Mouse (Mus musculus): ENCODE measurements around the gene Ebf1. TPM values are rescaled to one million over a fixed set of nuclear protein-coding genes. Genes with fewer than 3 reads are reported as not detected.

Ebf1 gene
- polyA plus RNA-seq, 1 experiment, result 2.3 TPM

DNA sequence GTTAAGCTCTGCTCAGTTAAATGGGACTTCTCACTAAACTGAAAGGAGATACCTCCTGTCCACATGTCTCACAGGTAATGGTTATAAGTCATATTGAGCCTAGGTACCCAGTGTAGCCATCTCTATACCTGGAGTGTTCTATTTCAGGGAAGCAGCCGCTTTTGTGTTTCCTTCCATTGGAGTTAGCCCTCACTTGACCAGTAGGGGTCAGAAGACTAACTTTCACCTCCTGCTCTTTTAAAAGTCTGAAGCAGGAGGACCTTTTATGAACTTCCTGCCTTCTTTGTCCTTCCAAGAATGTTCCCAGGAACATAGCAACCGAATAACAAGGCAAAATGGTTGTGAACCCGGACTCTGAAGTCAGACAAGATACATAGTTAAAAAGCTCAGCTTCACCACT lies 157.3 kb downstream of the Ebf1 start:
- Histone ChIP-seq H3K9ac (ENCODE audit: low read depth, poor library complexity, severe bottlenecking) (no peak overlapping the region), H3K4me3 (ENCODE audit: low read depth, low read length) (no peak overlapping the region), H3K4me1 (ENCODE audit: control insufficient read depth, insufficient read depth, low read length) (no peaks in the 10 kb centered on the region), H3K27ac (ENCODE audit: insufficient read depth, low read length) (no peak overlapping the region), H3K27me3 (ENCODE audit: control insufficient read depth, insufficient read depth, low read length, poor library complexity, severe bottlenecking) (no peaks in the 10 kb centered on the region), H3K9me3 (replicated peaks; ENCODE audit: control insufficient read depth, insufficient read depth, low read length, poor library complexity, severe bottlenecking) (no peaks in the 10 kb centered on the region), H3K36me3 (ENCODE audit: control insufficient read depth, insufficient read depth, low read length, poor library complexity, severe bottlenecking) (no peaks in the 10 kb centered on the region)
- no peak for TF ChIP-seq CTCF (IDR thresholded peaks at IDR 0.05; ENCODE audit: low read depth, low read length)
- TF ChIP-seq POLR2A (IDR thresholded peaks at IDR 0.05; ENCODE audit: insufficient read depth, low read length), result no peak
- TF ChIP-seq EP300 (IDR thresholded peaks at IDR 0.05; ENCODE audit: insufficient read depth, low read depth, low read length), result no peak

DNA sequence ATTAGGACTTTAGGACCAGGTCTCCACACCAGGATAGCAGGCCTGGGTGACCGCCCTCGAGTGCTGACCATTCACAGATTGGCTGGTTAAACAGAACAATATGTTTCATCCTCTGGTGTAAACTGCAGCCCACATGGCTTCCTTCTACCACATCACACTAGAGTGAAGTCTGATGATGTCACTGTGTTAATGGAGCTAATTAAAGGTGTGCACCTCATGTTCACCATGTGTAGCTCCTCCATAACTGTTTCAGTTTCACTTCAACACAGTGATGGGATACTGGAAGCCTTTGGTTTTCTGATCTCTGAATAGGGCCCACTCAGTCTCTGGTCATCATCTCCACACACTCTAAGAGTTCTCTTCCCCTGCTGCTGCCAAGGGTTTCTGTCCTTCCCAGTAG lies 158.4 kb downstream of the Ebf1 start:
- TF ChIP-seq POLR2A (IDR thresholded peaks at IDR 0.05; ENCODE audit: insufficient read depth, low read length) (no peak), CTCF (IDR thresholded peaks at IDR 0.05; ENCODE audit: low read depth, low read length) (no peak)
- Histone ChIP-seq H3K27me3 (ENCODE audit: control insufficient read depth, insufficient read depth, low read length, poor library complexity, severe bottlenecking) (no peaks in the 10 kb centered on the region), H3K36me3 (ENCODE audit: control insufficient read depth, insufficient read depth, low read length, poor library complexity, severe bottlenecking) (no peaks in the 10 kb centered on the region), H3K4me3 (ENCODE audit: low read depth, low read length) (no peak overlapping the region), H3K4me1 (ENCODE audit: control insufficient read depth, insufficient read depth, low read length) (no peaks in the 10 kb centered on the region), H3K9me3 (replicated peaks; ENCODE audit: control insufficient read depth, insufficient read depth, low read length, poor library complexity, severe bottlenecking) (no peaks in the 10 kb centered on the region), H3K27ac (ENCODE audit: insufficient read depth, low read length) (no peak overlapping the region), H3K9ac (ENCODE audit: low read depth, poor library complexity, severe bottlenecking) (no peak overlapping the region)

DNA sequence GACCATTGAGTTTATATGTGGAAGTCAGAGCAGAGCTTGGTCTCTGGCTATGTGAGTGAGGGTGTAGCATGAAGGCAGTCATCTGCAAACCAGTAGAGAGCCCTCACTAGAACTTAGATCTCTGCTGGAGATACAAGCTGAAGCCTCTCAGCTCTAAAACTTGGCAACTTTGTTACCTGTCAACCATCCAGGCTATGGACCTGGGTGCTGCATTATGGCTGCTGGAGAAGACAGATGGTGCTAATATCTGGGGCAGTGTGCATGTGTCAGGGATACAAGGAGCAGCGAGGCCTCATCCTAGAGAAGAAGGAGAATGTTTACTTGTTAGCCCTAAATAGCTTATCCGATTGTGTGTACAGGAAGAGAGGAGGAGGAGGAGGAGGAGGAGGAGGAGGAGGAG lies 159.4 kb downstream of the Ebf1 start:
- no peaks in the 10 kb centered on the region for H3K4me1 ChIP-seq (ENCODE audit: control insufficient read depth, insufficient read depth, low read length)
- TF ChIP-seq CTCF (IDR thresholded peaks at IDR 0.05; ENCODE audit: low read depth, low read length) (no peak), EP300 (IDR thresholded peaks at IDR 0.05; ENCODE audit: insufficient read depth, low read depth, low read length) (no peak), POLR2A (IDR thresholded peaks at IDR 0.05; ENCODE audit: insufficient read depth, low read length) (no peak)
- no peak overlapping the region for H3K4me3 ChIP-seq (ENCODE audit: low read depth, low read length)
- no peaks in the 10 kb centered on the region for H3K9me3 ChIP-seq (replicated peaks; ENCODE audit: control insufficient read depth, insufficient read depth, low read length, poor library complexity, severe bottlenecking)
- no peak overlapping the region for H3K27ac ChIP-seq (ENCODE audit: insufficient read depth, low read length)
- no peak overlapping the region for H3K9ac ChIP-seq (ENCODE audit: low read depth, poor library complexity, severe bottlenecking)
- H3K27me3 ChIP-seq (ENCODE audit: control insufficient read depth, insufficient read depth, low read length, poor library complexity, severe bottlenecking), result no peaks in the 10 kb centered on the region
- no peaks in the 10 kb centered on the region for H3K36me3 ChIP-seq (ENCODE audit: control insufficient read depth, insufficient read depth, low read length, poor library complexity, severe bottlenecking)

DNA sequence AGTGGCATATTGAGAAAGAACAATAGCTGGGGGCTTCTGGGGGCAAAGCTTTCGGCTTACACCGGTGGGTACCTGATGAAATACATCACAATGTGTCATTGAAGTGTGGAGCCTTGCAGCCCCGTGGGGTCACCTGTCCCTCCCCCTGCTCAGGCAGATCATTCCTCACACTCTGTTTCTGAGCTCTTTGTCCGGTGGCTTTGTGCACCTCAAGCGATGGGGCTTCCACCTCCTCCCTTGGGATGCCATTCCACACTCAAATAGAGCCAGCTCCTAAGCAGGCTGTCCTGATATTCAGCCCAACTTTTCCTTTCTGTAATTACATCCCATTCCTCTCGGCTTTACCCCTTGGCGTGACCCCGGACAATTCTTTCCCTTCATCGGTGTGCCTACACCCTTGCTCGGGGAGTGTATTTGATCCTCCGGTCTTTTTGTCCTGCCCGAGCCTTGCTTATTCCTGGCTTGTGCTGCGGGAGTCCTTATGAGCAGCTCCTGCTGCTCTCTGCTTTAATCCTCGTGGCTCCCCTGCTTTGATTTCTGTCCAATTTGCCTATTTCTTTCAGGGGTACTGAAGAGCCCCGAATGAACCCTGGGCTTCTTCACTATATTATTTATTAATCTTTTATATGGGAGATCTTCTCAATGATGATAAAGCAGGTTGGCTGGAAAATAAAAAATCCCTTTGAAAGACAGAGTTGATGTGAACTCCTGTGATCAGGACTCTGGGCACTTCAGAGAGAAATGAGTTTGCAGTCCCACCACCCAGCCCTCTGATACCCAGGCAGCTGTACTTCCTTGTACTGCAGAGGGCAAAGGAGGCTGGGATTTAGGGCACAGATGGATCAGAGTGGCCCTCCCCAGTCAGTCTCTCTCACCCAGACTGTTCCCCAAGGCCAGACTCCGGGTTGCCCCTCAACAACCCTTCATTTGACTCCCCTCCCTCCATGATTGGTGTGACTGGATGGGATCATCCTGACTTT lies 160.5 kb downstream of the Ebf1 start:
- Histone ChIP-seq H3K4me1 (ENCODE audit: control insufficient read depth, insufficient read depth, low read length) (no peaks in the 10 kb centered on the region), H3K36me3 (ENCODE audit: control insufficient read depth, insufficient read depth, low read length, poor library complexity, severe bottlenecking) (no peaks in the 10 kb centered on the region), H3K27me3 (ENCODE audit: control insufficient read depth, insufficient read depth, low read length, poor library complexity, severe bottlenecking) (no peaks in the 10 kb centered on the region), H3K9ac (ENCODE audit: low read depth, poor library complexity, severe bottlenecking) (no peak overlapping the region), H3K9me3 (replicated peaks; ENCODE audit: control insufficient read depth, insufficient read depth, low read length, poor library complexity, severe bottlenecking) (no peaks in the 10 kb centered on the region), H3K4me3 (ENCODE audit: low read depth, low read length) (no peak overlapping the region), H3K27ac (ENCODE audit: insufficient read depth, low read length) (no peak overlapping the region)
- TF ChIP-seq POLR2A (IDR thresholded peaks at IDR 0.05; ENCODE audit: insufficient read depth, low read length) (no peak), EP300 (IDR thresholded peaks at IDR 0.05; ENCODE audit: insufficient read depth, low read depth, low read length) (no peak), CTCF (IDR thresholded peaks at IDR 0.05; ENCODE audit: low read depth, low read length) (no peak)

DNA sequence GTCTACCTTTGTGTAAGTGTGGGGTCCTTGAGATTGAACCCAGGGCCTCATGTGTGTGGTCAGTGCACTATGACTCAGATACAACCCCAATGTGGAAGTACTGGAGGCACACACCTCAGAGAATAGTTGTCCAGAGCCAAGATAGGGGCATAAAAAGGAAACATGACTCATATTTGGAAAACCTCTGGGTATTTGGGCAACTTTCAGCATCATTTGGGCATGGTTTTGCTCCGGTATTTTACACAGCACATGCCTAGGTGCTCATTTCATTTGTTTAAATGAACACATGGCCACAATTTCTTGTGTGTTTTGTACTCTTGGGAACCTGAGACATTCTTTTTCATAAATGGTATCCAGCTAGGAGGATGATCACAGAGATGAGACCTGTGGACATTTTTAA lies 161.9 kb downstream of the Ebf1 start:
- no peaks in the 10 kb centered on the region for H3K36me3 ChIP-seq (ENCODE audit: control insufficient read depth, insufficient read depth, low read length, poor library complexity, severe bottlenecking)
- no peak overlapping the region for H3K27ac ChIP-seq (ENCODE audit: insufficient read depth, low read length)
- no peaks in the 10 kb centered on the region for H3K9me3 ChIP-seq (replicated peaks; ENCODE audit: control insufficient read depth, insufficient read depth, low read length, poor library complexity, severe bottlenecking)
- H3K4me3 ChIP-seq (ENCODE audit: low read depth, low read length), result no peak overlapping the region
- no peaks in the 10 kb centered on the region for H3K4me1 ChIP-seq (ENCODE audit: control insufficient read depth, insufficient read depth, low read length)
- no peak for TF ChIP-seq EP300 (IDR thresholded peaks at IDR 0.05; ENCODE audit: insufficient read depth, low read depth, low read length)
- no peak for TF ChIP-seq CTCF (IDR thresholded peaks at IDR 0.05; ENCODE audit: low read depth, low read length)
- TF ChIP-seq POLR2A (IDR thresholded peaks at IDR 0.05; ENCODE audit: insufficient read depth, low read length), result no peak
- H3K9ac ChIP-seq (ENCODE audit: low read depth, poor library complexity, severe bottlenecking), result no peak overlapping the region
- no peaks in the 10 kb centered on the region for H3K27me3 ChIP-seq (ENCODE audit: control insufficient read depth, insufficient read depth, low read length, poor library complexity, severe bottlenecking)
